In the genomic region with DNA sequence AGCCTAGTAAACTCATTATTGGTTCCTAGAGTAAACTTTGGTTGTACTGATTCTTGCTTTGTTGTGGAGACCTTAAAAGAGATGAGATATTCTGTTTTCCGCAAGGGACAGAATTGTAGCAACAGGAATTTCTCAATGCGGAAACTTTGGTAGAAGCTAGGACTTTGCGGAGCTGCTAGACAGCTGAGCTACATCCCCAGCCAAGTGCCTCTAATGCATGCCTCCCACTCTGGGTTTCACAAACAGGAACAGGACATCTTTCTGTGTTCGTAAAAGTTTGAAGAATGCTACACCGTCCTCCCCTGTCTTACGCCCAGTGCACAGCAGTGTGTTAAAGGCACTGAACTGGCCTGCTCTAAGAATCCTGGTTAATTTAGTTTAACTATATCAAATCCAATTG, we compare ENCODE assay signal across 23 mouse cellular contexts. TPM values are rescaled to one million over a fixed set of nuclear protein-coding genes. Genes with fewer than 3 reads are reported as not detected.
"Had no signal": no experiment of that assay in that cellular context is flagged by ENCODE, and none has a peak within 500 bp of the region (broad histone marks: within the 10 kb centered on the region; RNA-seq: fewer than 3 reads in every experiment).

No protein-coding gene starts in this region.

- H3K27ac ChIP-seq: liver, embryonic 12.5 days; liver, embryonic 14.5 days; lung, embryonic 15.5 days; midbrain, embryonic 10.5 days; midbrain, embryonic 13.5 days; midbrain, embryonic 15.5 days; neural tube, embryonic 13.5 days; neural tube, embryonic 15.5 days had no signal

- H3K4me2 ChIP-seq: liver, embryonic 12.5 days; lung, embryonic 15.5 days; midbrain, embryonic 13.5 days; midbrain, embryonic 15.5 days; neural tube, embryonic 13.5 days; neural tube, embryonic 15.5 days had no signal

- H3K9me3 ChIP-seq: liver, embryonic 12.5 days; lung, embryonic 15.5 days; midbrain, embryonic 10.5 days; midbrain, embryonic 13.5 days; midbrain, embryonic 15.5 days; neural tube, embryonic 13.5 days; neural tube, embryonic 15.5 days had no signal

- ATAC-seq: liver, embryonic 12.5 days; midbrain, embryonic 13.5 days; midbrain, embryonic 15.5 days had no signal

- DNase-seq: lung, adult 2 months; lung, postnatal 36 days; retina, postnatal 1 day; right cerebral cortex, adult 18-20 months; right cerebral cortex, postnatal 25 days; right cerebral cortex, postnatal 4 days; spleen, adult 18-20 months; thymus, adult 2 months; thymus, postnatal 25 days; thymus, postnatal 4 days had no signal

- H3K36me3 ChIP-seq: liver, embryonic 12.5 days; lung, embryonic 15.5 days; midbrain, embryonic 10.5 days; midbrain, embryonic 13.5 days; midbrain, embryonic 15.5 days; neural tube, embryonic 13.5 days; neural tube, embryonic 15.5 days had no signal

- H3K4me1 ChIP-seq: liver, embryonic 12.5 days; lung, embryonic 15.5 days; midbrain, embryonic 10.5 days; midbrain, embryonic 13.5 days; midbrain, embryonic 15.5 days; neural tube, embryonic 13.5 days; neural tube, embryonic 15.5 days had no signal

- H3K27me3 ChIP-seq: liver, embryonic 12.5 days; lung, embryonic 15.5 days; midbrain, embryonic 13.5 days; midbrain, embryonic 15.5 days; neural tube, embryonic 13.5 days; neural tube, embryonic 15.5 days had no signal

- H3K9ac ChIP-seq: liver, embryonic 12.5 days; liver, embryonic 14.5 days; lung, embryonic 15.5 days; midbrain, embryonic 13.5 days; midbrain, embryonic 15.5 days; neural tube, embryonic 13.5 days; neural tube, embryonic 15.5 days had no signal

- H3K4me3 ChIP-seq: liver, embryonic 12.5 days; lung, embryonic 15.5 days; midbrain, embryonic 10.5 days; midbrain, embryonic 13.5 days; midbrain, embryonic 15.5 days; myocyte; neural tube, embryonic 13.5 days; neural tube, embryonic 15.5 days had no signal

RNA-seq across cellular contexts. Expression of gene Nipal4, which starts 9.8 kb away (rescaled TPM):
- total RNA-seq: megakaryocyte, adult 5-6 weeks; megakaryocyte-erythroid progenitor cell, adult 5-6 weeks had no signal

RNA-seq across cellular contexts. Expression of gene Fndc9, which starts 59.2 kb away (rescaled TPM):
- total RNA-seq: megakaryocyte, adult 5-6 weeks; megakaryocyte-erythroid progenitor cell, adult 5-6 weeks had no signal
- polyA plus RNA-seq: liver, embryonic 12.5 days; liver, embryonic 14.5 days; liver, embryonic 16.5 days; small intestine, adult 2 months had no signal
